Mouse (Mus musculus): ENCODE measurements around the gene Cers1. TPM values are rescaled to one million over a fixed set of nuclear protein-coding genes. Genes with fewer than 3 reads are reported as not detected.

Cers1 gene
- total RNA-seq, 4 experiments from 2014 or later = 16.5 to 25.1 (median 20.2) TPM

- DNase-seq (ENCODE audit: low spot score in 2 of 2) = peak; percentile 41 to 44
Measured at GRCm38 (mm10) chr8:70316511-70317504, 1.2 kb downstream of the Cers1 start.

GRCm38 (mm10) chr8:70317872-70318271 is 2.3 kb downstream of the Cers1 start:
- peak; percentile 33 to 63 for DNase-seq (ENCODE audit: low spot score in 2 of 2)

- no peak for DNase-seq (ENCODE audit: low spot score in 2 of 2)
Measured at GRCm38 (mm10) chr8:70323716-70324115, 8.1 kb downstream of the Cers1 start.

DNA sequence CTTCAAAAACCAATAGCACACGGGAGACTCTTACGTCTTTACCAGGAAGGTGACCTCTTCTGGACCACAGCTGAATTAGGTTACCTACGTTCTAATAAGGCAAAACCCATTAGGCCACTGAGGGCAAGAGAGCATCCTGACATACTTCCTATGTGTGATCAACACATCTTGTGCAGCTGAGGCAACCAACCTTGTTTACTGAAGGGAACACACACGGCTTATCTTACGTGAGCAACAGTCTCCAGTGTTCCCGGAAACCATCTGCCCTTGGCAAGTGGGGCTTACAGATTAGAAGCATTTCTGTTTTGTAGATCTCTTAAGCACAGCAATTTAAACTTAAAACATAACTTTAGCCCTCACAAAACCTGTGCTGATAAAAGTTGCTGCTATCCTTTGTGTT is 11.9 kb downstream of the Cers1 start:
- no peak for DNase-seq (ENCODE audit: low spot score in 2 of 2)

GRCm38 (mm10) chr8:70329124-70329834 is 13.7 kb downstream of the Cers1 start, which contains the start of gene Gdf1:
Gdf1 (plus strand) TSS chr8:70329817.
- no peak for DNase-seq (ENCODE audit: low spot score in 2 of 2)

GRCm38 (mm10) chr8:70329835-70330740 is 14.5 kb downstream of the Cers1 start:
- no peak for DNase-seq (ENCODE audit: low spot score in 2 of 2)

DNA sequence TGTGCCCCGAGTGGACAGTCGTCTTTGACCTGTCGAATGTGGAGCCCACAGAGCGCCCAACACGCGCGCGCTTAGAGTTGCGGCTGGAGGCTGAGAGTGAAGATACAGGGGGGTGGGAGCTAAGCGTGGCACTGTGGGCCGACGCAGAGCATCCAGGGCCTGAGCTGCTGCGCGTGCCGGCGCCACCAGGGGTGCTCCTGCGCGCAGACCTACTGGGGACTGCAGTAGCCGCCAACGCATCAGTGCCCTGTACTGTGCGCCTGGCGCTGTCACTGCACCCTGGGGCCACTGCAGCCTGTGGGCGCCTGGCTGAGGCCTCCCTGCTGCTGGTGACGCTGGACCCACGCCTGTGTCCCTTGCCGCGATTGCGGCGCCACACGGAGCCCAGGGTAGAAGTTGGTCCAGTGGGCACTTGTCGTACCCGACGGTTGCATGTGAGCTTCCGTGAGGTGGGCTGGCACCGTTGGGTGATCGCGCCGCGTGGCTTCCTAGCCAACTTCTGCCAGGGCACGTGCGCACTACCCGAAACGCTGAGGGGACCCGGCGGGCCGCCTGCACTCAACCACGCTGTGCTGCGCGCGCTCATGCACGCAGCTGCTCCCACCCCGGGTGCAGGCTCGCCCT is 15.3 kb downstream of the Cers1 start:
- no peak for DNase-seq (ENCODE audit: low spot score in 2 of 2)

GRCm38 (mm10) chr8:70331526-70331925 is 16.0 kb downstream of the Cers1 start:
- DNase-seq (ENCODE audit: low spot score in 2 of 2) = no peak

- peak; percentile 38 to 59 for DNase-seq (ENCODE audit: low spot score in 2 of 2)
Measured at GRCm38 (mm10) chr8:70332070-70332877, 16.7 kb downstream of the Cers1 start.

DNA sequence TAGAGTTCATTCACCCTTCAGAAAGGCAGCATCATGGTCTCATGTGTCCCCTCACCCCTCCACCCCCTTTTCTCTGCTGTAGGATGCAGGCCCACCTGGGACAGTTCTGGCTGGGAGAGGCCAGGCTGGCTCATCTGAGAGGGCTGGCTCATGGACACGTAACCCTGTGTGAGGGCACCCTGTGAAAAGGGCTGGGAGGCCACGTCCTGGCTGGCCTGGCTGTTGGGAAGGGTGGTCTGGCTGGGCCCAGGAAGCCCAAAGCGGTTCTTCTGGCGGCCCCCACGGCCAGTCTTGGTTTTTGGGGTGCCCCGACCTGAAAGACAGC is 17.3 kb downstream of the Cers1 start:
- DNase-seq (ENCODE audit: low spot score in 2 of 2) = no peak

DNA sequence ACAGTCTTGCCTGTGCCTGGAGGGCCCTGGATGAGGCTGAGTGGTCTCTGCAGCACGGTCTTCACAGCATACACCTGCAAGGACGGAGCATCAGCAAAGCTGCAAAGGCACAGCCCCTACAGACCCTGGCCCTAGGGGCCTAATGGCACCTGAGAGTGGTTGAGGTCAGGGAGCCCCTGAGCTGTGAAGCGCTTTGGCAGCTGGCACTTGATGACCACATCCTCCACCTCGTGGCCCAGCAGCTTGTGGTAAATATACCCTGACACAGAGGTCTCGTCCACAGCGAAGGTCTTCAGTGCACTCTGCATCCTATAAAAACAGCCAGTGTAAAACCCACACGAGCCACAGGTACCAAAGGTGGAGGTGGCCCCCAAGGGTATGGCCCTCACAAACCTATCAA is 23.4 kb downstream of the Cers1 start:
- DNase-seq (ENCODE audit: low spot score in 2 of 2) = no peak

- no peak for DNase-seq (ENCODE audit: low spot score in 2 of 2)
Measured at GRCm38 (mm10) chr8:70340659-70341058, 25.1 kb downstream of the Cers1 start.

GRCm38 (mm10) chr8:70342007-70342406 is 26.4 kb downstream of the Cers1 start:
- no peak for DNase-seq (ENCODE audit: low spot score in 2 of 2)

DNA sequence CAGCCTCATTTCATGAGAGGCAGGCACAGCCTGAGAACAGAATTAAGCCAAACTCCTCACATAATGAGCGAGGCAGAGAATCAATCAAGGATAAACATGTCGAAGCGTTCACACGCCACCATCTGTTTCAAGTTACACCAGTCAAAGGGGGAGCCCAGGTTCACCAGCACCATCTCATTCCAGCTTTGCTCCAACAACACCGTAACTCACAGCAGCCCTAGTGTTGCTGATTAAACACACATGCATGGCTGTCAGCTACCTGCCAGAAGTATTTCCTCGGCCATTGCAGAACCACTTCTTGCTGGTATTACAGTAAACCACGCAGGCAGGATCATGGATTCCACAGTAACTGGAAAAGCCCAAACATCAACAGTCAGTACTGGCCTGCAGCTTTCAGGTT is 27.5 kb downstream of the Cers1 start:
- DNase-seq (ENCODE audit: low spot score in 2 of 2) = no peak

- no peak for DNase-seq (ENCODE audit: low spot score in 2 of 2)
Measured at GRCm38 (mm10) chr8:70343696-70344095, 28.1 kb downstream of the Cers1 start.

- DNase-seq (ENCODE audit: low spot score in 2 of 2) = no peak
Measured at GRCm38 (mm10) chr8:70344279-70344678, 28.7 kb downstream of the Cers1 start.

GRCm38 (mm10) chr8:70347443-70347842 is 31.9 kb downstream of the Cers1 start:
- DNase-seq (ENCODE audit: low spot score in 2 of 2) = no peak

DNA sequence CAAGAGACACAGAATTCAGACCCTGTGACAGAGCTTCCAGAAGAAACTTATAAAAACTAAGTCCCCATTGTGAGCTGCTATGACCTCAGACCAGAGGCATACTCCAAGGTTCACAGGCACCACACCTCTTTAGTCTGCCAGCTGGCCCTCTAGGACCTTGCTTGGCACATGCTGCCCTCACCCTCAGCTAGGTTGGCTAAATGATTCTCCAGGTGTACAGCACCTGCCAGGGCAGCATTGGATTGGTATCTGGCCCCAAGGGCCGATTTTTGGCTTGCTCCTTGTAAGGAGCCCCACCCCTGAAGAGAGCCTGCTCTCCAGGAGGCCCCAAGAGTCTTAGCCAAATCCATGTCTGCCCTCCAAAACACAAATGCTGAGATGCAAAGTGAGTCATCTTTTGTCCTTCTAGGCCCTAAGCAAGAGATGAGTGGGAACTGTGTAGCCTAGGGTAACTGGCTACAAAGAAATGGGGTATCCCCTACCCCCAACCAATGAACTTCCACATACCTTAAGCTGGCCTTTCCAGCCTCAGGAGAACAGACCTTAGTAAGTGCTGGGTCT is 32.4 kb downstream of the Cers1 start:
- DNase-seq (ENCODE audit: low spot score in 2 of 2) = no peak
